Mouse (Mus musculus): Measurements from ENCODE around the gene Speg. TPM values are rescaled to one million over a fixed set of nuclear protein-coding genes. Genes with fewer than 3 reads are reported as not detected.

Speg gene
- polyA plus RNA-seq, 1 experiment from 2014 or later: 15.6 TPM

DNA sequence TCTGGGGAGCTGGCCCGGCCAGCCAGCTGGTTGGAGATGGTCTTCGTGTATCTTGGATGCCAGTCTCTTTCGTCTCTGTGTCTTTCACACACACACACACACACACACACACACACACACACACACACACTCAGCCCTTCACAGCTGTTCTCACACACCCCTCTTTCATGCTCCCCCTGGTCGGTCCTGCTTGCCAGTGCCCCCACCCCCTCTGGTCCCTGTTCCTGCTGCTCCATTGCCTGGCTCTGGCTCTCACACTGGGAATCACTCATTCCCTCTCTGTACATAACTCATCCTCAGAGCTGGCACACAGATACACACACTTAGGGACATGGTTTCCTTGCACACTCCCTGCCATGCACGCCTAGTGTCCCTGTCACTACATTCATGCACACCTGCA, 76.8 kb downstream of the Speg start:
- H3K9ac ChIP-seq (replicated peaks; ENCODE audit: low read length): peak overlapping the region; percentile 78
- peak overlapping the region; percentile 45 for H3K4me3 ChIP-seq (replicated peaks; ENCODE audit: low read depth, low read length)
- peak overlapping the region; percentile 90 for H3K27ac ChIP-seq (replicated peaks; ENCODE audit: low read depth, low read length)

GRCm38 (mm10) chr1:75455433-75455832, 80.3 kb downstream of the Speg start:
- peak overlapping the region; percentile 70 for H3K4me2 ChIP-seq (ENCODE audit: low read length)
- H3K27ac ChIP-seq (replicated peaks; ENCODE audit: low read depth, low read length): peak overlapping the region; percentile 84; the same call in 1 of the 2 replicates
- no peak for ATAC-seq (ENCODE audit: low FRiP score, low TSS enrichment)
- no peak overlapping the region; the same call in 1 of the 2 replicates for H3K9ac ChIP-seq (replicated peaks; ENCODE audit: low read length)
- H3K4me1 ChIP-seq (ENCODE audit: control insufficient read depth, insufficient read depth, low read length): peaks cover 47% of the 10 kb centered on the region
- DNase-seq: no peak
- H3K4me3 ChIP-seq (replicated peaks; ENCODE audit: low read depth, low read length): no peak overlapping the region
- 72% methylated on average over 3 of the region's 3 CpGs for WGBS
- no peaks in the 10 kb centered on the region for H3K9me3 ChIP-seq (ENCODE audit: control insufficient read depth, low read length)
- H3K27me3 ChIP-seq (ENCODE audit: control insufficient read depth, insufficient read depth, low read length): peaks cover 9% of the 10 kb centered on the region
- H3K36me3 ChIP-seq (ENCODE audit: control insufficient read depth, insufficient read depth, low read length): no peaks in the 10 kb centered on the region

More for the DNA sequence above, 76.8 kb downstream of the Speg start:
- Histone ChIP-seq H3K9me3 (ENCODE audit: control insufficient read depth, low read length) (no peaks in the 10 kb centered on the region), H3K4me1 (ENCODE audit: control insufficient read depth, insufficient read depth, low read length) (peaks cover 68% of the 10 kb centered on the region), H3K36me3 (ENCODE audit: control insufficient read depth, insufficient read depth, low read length) (no peaks in the 10 kb centered on the region), H3K27me3 (ENCODE audit: control insufficient read depth, insufficient read depth, low read length) (peaks cover 9% of the 10 kb centered on the region), H3K4me2 (ENCODE audit: low read length) (peak overlapping the region; percentile 70)
- ATAC-seq (ENCODE audit: low FRiP score, low TSS enrichment) (no peak), DNase-seq (no peak)
- WGBS: 51% methylated on average over 5 of the region's 5 CpGs

DNA sequence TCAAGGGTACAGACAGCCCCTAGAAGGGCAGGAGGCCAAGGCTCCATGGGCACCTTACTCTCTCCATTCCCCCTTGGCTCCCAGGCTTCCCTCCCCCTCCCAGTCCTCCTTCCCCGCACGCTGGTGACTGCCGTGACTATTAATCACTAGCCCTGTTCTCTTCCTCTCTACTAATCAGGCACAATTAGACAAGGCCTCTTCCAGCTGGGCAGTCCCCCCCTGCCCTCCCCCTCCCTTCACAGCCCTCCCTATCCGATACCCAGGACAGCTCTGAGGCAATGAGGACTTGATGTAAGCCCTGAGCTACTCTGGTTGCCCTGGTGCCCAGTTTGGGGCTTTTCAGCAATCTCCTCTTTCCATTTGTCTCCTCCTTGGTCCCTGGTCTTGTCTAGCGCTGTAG, 80.9 kb downstream of the Speg start:
- peak overlapping the region; percentile 70 for H3K4me2 ChIP-seq (ENCODE audit: low read length)
- H3K27me3 ChIP-seq (ENCODE audit: control insufficient read depth, insufficient read depth, low read length): peaks cover 5% of the 10 kb centered on the region
- peaks cover 41% of the 10 kb centered on the region for H3K4me1 ChIP-seq (ENCODE audit: control insufficient read depth, insufficient read depth, low read length)
- H3K9ac ChIP-seq (replicated peaks; ENCODE audit: low read length): no peak overlapping the region; the same call in 1 of the 2 replicates
- 14% methylated on average over 5 of the region's 5 CpGs for WGBS
- H3K9me3 ChIP-seq (ENCODE audit: control insufficient read depth, low read length): no peaks in the 10 kb centered on the region
- no peak overlapping the region; the same call in 1 of the 2 replicates for H3K4me3 ChIP-seq (replicated peaks; ENCODE audit: low read depth, low read length)
- peak; percentile 57 for DNase-seq
- peak; percentile 25 for ATAC-seq (ENCODE audit: low FRiP score, low TSS enrichment)
- H3K36me3 ChIP-seq (ENCODE audit: control insufficient read depth, insufficient read depth, low read length): no peaks in the 10 kb centered on the region
- peak overlapping the region; percentile 84 for H3K27ac ChIP-seq (replicated peaks; ENCODE audit: low read depth, low read length)

DNA sequence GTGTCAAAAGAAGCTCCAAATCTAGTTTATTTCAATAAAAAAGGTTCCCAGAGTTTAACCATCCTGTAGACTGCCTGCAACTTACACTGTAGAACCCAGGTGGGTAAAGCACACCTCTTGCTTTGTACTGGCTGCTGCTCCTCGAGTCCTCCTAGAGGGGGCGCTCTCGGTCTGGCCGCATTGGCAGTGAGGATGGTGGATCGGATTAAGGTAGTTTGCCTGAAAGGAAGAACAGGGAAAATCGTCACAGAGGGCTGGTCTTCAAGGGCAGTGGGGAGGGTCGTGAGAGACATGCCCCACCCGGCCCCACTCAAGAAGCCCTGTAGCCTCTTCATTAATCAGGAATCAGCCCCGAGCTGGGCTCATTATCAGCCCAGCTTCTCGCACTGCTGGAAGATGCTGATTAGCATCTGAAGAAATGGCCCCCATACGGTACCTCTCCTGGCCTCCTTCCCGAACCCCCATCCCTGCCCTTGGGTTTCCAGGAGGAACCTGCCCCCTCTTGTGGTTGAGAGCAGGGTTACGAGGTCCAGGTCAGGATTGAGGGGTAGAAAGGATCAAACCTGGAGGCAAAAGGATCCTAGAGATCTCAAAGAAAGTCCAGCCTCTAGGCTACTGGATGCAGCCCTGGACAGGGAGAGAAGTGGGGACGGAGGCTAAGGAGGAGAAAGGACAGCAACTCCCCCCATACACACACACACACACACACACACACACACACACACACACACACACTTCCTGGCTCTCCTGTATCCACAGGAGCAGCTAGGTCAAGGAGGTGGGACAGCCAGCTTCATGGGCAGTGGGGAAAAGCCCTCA, 81.9 kb downstream of the Speg start:
- Histone ChIP-seq H3K27me3 (ENCODE audit: control insufficient read depth, insufficient read depth, low read length) (no peaks in the 10 kb centered on the region; the same call in 1 of the 2 replicates), H3K4me2 (ENCODE audit: low read length) (peak overlapping the region; percentile 70), H3K4me3 (replicated peaks; ENCODE audit: low read depth, low read length) (0 out of 2 replicates have a peak overlapping the region, but pooled peaks have one; percentile 7), H3K9ac (replicated peaks; ENCODE audit: low read length) (no peak overlapping the region), H3K9me3 (ENCODE audit: control insufficient read depth, low read length) (no peaks in the 10 kb centered on the region), H3K4me1 (ENCODE audit: control insufficient read depth, insufficient read depth, low read length) (peaks cover 37% of the 10 kb centered on the region), H3K27ac (replicated peaks; ENCODE audit: low read depth, low read length) (peak overlapping the region; percentile 84), H3K36me3 (ENCODE audit: control insufficient read depth, insufficient read depth, low read length) (no peaks in the 10 kb centered on the region)
- WGBS: 6% methylated on average over 14 of the region's 14 CpGs
- DNase-seq (peak; percentile 62), ATAC-seq (ENCODE audit: low FRiP score, low TSS enrichment) (no peak)

DNA sequence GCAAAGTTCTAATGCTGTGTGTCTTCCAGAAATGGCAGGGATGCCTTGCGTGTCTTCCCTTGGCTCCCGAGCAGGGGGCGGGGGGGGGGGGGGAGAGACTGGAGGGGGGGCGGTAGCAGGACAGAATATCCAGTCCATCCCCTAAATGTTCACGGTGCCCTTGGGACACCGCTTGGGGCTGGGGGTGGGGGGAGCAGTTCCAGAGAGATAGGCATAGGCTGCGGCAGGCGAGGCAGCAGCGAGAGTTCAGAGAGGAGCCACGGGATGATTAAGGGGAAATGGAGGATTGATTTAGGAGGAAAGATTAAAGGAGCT, 82.6 kb downstream of the Speg start:
- ATAC-seq (ENCODE audit: low FRiP score, low TSS enrichment) (0 out of 2 replicates have a peak, but pooled peaks have one; percentile 32), DNase-seq (no peak)

DNA sequence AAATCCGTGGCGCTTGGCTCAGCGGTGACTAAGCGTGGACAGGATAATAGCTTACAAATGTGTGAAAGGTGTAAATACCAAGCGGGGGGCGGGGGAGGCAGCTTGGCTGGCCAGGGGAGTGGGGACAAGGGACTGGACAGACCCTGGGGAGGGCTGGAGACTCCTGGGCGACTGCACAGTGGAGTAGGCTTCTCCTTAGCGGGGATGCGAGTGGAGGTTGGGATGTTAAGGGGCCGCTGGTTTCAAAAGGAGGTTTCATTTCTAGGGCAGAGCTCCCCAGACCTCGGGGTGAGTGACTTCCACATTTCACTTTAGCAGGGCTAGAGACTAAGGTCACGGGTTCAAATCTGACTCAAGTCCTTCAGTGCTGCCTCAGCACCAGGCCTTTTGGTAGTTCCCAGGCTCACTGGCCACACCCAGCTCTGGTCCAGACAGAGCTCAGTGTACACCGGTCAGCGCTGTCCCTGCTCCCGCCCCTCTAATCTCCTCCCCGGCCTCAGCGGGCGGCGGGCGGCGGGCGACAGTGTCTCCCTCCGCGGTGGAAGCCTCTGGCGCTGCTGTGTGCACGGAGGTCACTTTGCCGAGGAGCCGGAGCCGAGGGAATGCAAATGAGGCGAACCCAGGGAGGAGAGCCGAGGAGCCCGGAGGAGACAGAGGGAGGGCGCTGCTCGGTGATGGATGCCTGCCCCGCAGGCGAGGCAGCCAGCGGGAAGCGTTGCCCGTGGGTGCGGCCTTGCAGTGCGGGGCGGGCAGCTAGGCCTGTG, 83.1 kb downstream of the Speg start:
- WGBS: 2% methylated on average over 42 of the region's 42 CpGs

More for the DNA sequence above, 82.6 kb downstream of the Speg start:
- Histone ChIP-seq H3K27ac (replicated peaks; ENCODE audit: low read depth, low read length) (peak overlapping the region; percentile 84), H3K4me2 (ENCODE audit: low read length) (peak overlapping the region; percentile 70), H3K36me3 (ENCODE audit: control insufficient read depth, insufficient read depth, low read length) (no peaks in the 10 kb centered on the region), H3K9ac (replicated peaks; ENCODE audit: low read length) (0 out of 2 replicates have a peak overlapping the region, but pooled peaks have one; percentile 36), H3K4me3 (replicated peaks; ENCODE audit: low read depth, low read length) (peak overlapping the region; percentile 29; the same call in 1 of the 2 replicates), H3K27me3 (ENCODE audit: control insufficient read depth, insufficient read depth, low read length) (no peaks in the 10 kb centered on the region; the same call in 1 of the 2 replicates), H3K9me3 (ENCODE audit: control insufficient read depth, low read length) (no peaks in the 10 kb centered on the region), H3K4me1 (ENCODE audit: control insufficient read depth, insufficient read depth, low read length) (peaks cover 37% of the 10 kb centered on the region)
- 4% methylated on average over 8 of the region's 10 CpGs for WGBS

DNA sequence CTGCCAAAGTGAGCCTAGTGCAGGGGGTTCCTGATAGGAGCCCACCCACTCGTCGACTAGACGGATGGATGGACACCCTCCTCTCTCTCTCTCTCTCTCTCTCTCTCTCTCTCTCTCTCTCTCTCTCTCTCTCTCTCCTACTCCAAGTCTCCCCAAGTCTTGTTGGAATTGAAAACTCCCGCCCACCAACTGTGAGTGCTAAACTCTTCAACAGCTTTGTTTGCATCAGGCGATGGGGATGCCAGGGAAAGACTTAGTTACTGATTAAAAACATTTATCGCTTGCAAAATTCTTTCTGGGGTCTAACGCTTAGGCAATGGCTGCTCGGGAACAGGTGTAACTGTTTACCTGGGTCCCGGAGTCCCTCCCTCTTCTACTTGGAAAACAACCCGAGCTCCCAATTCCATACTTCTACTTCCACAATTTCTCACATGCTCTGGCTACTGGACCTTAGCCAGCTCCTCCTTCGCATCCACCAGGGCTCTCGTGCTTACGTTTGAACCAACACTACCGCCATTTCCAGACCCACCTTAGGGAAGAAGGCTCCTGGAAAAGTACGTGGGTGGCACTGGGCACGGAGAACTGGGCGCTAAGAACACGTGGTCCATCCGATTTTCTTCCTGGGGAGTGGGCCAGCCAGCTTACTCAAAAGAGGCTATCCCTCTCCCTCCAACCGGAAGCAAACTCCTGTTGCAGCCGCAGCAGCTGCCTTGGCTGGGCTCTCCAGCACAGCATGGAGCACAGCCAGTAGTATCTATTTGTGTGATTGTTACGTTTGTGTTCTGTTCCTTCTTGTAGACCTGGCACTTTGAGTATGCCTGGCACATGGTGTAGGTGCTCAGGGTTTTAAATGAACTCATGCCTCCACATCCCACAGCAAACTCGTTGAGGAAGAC, 83.9 kb downstream of the Speg start:
- H3K4me2 ChIP-seq (ENCODE audit: low read length): peak overlapping the region; percentile 70
- no peak for ATAC-seq (ENCODE audit: low FRiP score, low TSS enrichment)
- no peaks in the 10 kb centered on the region for H3K9me3 ChIP-seq (ENCODE audit: control insufficient read depth, low read length)
- H3K27ac ChIP-seq (replicated peaks; ENCODE audit: low read depth, low read length): peak overlapping the region; percentile 84
- H3K9ac ChIP-seq (replicated peaks; ENCODE audit: low read length): peak overlapping the region; percentile 36
- H3K27me3 ChIP-seq (ENCODE audit: control insufficient read depth, insufficient read depth, low read length): no peaks in the 10 kb centered on the region; the same call in 1 of the 2 replicates
- peak overlapping the region; percentile 29 for H3K4me3 ChIP-seq (replicated peaks; ENCODE audit: low read depth, low read length)
- 15% methylated on average over 23 of the region's 23 CpGs for WGBS
- H3K36me3 ChIP-seq (ENCODE audit: control insufficient read depth, insufficient read depth, low read length): no peaks in the 10 kb centered on the region
- peak; percentile 55 for DNase-seq
- H3K4me1 ChIP-seq (ENCODE audit: control insufficient read depth, insufficient read depth, low read length): peaks cover 38% of the 10 kb centered on the region

More for the DNA sequence above, 83.1 kb downstream of the Speg start:
- Histone ChIP-seq H3K4me3 (replicated peaks; ENCODE audit: low read depth, low read length) (peak overlapping the region; percentile 29), H3K36me3 (ENCODE audit: control insufficient read depth, insufficient read depth, low read length) (no peaks in the 10 kb centered on the region), H3K9me3 (ENCODE audit: control insufficient read depth, low read length) (no peaks in the 10 kb centered on the region), H3K4me1 (ENCODE audit: control insufficient read depth, insufficient read depth, low read length) (peaks cover 37% of the 10 kb centered on the region), H3K4me2 (ENCODE audit: low read length) (peak overlapping the region; percentile 70), H3K27me3 (ENCODE audit: control insufficient read depth, insufficient read depth, low read length) (no peaks in the 10 kb centered on the region; the same call in 1 of the 2 replicates), H3K9ac (replicated peaks; ENCODE audit: low read length) (peak overlapping the region; percentile 36), H3K27ac (replicated peaks; ENCODE audit: low read depth, low read length) (peak overlapping the region; percentile 84)
- DNase-seq (peak; percentile 74), ATAC-seq (ENCODE audit: low FRiP score, low TSS enrichment) (peak; percentile 46; the same call in 1 of the 2 replicates)

GRCm38 (mm10) chr1:75460297-75460696, 85.2 kb downstream of the Speg start:
- H3K4me1 ChIP-seq (ENCODE audit: control insufficient read depth, insufficient read depth, low read length): peaks cover 47% of the 10 kb centered on the region

More at GRCm38 (mm10) chr1:75460297-75460696, 85.2 kb downstream of the Speg start:
- WGBS: 69% methylated on average over 7 of the region's 7 CpGs
- Histone ChIP-seq H3K4me2 (ENCODE audit: low read length) (no peak overlapping the region), H3K9me3 (ENCODE audit: control insufficient read depth, low read length) (no peaks in the 10 kb centered on the region), H3K27me3 (ENCODE audit: control insufficient read depth, insufficient read depth, low read length) (no peaks in the 10 kb centered on the region; the same call in 1 of the 2 replicates), H3K4me3 (replicated peaks; ENCODE audit: low read depth, low read length) (no peak overlapping the region), H3K36me3 (ENCODE audit: control insufficient read depth, insufficient read depth, low read length) (no peaks in the 10 kb centered on the region), H3K9ac (replicated peaks; ENCODE audit: low read length) (no peak overlapping the region), H3K27ac (replicated peaks; ENCODE audit: low read depth, low read length) (no peak overlapping the region)
- ATAC-seq (ENCODE audit: low FRiP score, low TSS enrichment) (no peak), DNase-seq (no peak)

Data from midbrain, embryonic 14.5 days (tissue).